Mouse (Mus musculus) urinary bladder, adult 18-20 months (tissue): Measurements from ENCODE around the gene Irf3.

Experiments used
- DNase-seq, 2 experiments: peaks; one replicate each; pipeline ENCODE4 v3.0.0; 2022; ENCODE audit warnings: low spot score in 2 of 2, mixed read lengths in 2 of 2

The Irf3 gene

DNA sequence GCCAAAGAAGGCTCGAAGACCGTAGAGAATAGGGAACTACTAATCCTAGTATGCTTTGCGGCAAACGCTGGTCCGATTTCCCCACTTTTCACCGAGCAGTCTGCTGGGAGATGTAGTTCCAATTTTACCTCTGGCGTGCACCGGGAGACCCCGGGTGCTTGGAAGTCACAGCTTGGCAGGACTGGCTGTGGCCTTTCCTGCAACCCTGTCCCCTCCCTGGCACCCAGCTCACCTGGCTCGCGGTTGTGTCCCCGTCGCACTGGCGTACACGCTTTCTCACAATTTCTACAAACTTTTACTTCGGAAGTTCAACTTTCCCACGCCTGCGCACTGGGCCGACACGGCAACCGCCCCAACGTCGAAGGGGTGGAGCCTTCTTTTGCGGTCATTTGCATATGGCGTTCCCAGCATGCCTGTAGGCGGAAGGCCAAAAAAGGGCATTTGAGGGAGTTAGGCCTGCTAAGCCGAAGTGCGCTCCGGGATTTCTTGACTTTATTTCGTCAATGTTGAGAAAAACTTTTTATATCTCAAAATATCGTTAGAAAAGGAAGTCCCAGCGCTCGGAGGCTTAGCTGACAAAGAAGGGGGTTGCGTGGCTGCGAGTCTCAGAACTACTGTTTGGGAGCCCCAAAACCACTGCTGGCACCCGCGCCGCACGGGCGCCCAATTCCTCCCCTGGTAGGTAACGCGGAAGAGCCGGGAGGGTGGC, at the start of gene Irf3:
Irf3 (plus strand) TSS at position 418 of the 709 bp plus-strand sequence.
- DNase-seq = peak; percentile 93 to 96

DNA sequence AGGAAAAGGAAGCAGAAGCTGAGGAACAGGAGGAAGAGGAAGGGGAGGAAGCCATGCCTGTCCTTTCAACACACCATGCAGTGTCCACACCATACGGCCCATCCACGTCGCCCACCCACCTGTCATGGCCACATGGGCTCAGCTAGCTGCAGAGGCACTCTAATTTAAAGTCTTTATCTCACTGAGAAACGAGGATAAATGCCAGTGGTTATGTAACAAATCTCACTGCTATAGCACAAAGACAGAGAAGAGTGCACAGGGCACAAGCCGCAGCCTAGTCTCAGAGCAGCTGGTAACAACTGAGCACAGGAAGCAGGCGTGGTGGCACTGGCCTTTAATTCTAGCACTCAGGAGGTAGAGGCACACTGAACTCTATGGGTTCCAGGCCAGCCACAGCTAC, 47.5 kb upstream of the Irf3 start:
- DNase-seq = no peak

DNA sequence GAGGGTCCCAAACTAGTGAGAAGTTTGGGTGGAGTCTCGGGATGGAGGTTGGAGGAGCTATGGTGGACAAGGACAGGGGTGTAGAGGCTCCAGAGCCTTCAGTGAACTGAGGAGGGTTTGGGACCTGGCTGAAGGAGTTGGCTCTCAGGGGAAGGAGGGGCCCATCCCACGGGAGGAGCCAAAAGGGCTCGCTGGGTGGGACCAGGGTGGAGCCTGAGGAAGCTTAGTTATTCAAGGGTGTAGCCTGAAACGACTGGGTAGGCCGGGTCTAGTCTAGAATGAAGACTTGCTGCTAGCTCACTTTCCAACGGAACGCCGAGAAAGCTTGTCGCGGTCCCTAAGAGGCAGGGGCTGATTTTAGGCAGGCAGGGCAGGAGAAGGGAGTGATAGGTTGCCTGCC, 45.5 kb upstream of the Irf3 start:
- DNase-seq = peak; percentile 76 to 83

DNA sequence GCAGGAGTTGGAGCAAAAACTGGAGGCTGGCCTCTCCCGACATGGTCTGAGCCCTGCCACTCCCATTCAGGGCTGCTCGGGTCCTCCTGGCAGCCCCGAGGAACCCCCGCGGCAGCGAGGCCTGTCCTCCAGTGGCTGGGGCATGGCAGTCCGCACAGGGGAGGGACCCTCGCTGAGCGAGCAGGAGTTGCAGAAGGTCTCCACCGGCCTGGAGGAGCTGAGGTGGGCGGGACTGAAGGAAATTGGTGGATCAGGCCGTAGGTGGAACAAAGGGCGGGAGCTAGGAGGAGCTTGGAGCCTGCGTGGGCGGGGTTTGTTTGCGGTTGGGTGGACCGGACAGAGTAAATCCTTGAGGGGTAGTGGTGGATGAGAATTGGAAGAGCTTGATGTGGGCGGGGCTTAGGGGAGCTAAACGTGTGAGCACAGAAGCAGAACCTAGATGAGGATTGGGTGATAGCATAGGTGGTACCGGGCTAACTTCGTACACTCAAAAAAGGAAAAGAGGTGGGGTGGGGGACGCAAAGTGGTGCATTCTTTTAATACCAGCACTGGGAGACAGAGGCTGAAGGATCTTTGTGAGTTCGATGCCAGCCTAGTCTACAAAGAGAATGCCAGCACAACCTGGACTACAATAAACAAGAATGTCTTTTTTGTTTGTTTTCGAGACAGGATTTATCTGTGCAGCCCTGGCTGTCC, 44.7 kb upstream of the Irf3 start:
- peak; percentile 92 for DNase-seq

DNA sequence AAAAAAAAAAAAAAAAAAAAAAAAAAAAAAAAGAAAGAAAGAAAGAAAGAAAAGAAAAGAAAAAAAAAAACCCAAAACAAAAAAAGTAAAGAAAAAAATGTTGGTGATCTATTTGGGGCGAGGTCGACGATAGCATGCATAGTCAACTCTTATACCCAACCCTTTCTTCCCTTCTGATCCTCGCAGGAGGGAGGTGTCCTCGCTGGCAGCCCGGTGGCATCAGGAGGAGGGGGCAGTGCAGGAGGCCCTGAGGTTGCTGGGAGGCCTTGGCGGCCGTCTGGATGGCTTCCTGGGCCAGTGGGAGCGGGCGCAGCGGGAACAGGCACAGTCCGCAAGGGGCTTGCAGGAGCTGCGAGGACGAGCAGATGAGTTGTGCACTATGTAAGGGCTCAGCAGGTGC, 43.9 kb upstream of the Irf3 start:
- no peak for DNase-seq

DNA sequence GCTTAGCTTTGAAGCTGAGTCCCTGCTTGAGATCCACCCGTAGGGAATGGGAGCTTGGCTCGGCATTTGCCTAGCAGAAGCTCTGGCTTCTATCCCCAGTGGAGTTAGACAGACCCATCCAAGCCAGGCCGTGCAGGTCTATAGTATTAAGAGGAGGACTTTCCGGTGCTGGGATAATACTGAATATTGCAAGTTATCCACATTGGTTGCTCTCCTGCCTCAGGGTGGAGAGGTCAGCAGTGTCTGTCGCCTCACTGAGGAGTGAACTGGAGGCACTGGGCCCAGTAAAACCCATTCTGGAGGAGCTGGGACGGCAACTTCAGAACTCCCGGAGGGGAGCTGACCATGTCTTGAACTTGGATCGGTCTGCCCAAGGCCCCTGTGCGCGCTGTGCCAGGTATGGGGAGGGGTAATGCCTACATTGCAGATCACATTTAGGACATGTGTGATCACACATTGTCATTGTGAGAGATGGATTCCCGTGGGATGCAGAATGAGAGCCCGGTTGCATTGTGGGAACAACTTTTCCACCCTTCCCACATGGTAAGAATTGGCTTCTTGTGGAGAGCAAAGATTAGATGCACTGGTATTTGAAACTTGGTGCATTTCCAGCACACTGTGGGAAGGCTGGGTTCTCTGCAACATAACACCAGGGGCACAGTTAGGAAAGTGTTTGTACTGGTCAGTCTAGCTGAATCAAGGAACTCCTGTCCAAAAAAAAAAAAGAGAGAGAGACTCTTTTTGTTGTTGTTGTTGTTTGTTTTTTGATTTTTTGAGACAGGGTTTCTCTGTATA, 43.2 kb upstream of the Irf3 start:
- DNase-seq = no peak

DNA sequence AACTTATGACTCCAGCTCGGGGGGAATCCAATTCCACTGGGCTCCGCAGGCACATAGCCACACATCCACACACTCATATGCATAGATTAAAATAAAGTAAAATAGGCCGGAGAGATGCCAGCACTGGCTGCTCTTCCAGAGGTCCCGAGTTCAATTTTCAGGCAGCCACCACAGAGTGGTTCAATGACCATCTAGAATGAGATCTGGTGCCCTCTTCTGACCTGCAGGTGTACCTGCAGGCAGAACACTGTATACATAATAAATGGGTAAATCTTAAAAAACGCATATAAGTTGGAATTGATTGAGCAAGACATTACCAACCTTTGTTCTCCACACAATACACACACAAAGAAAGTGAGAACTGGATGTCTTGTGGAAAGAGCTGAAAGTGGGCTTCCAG, 41.8 kb upstream of the Irf3 start:
- no peak for DNase-seq

DNA sequence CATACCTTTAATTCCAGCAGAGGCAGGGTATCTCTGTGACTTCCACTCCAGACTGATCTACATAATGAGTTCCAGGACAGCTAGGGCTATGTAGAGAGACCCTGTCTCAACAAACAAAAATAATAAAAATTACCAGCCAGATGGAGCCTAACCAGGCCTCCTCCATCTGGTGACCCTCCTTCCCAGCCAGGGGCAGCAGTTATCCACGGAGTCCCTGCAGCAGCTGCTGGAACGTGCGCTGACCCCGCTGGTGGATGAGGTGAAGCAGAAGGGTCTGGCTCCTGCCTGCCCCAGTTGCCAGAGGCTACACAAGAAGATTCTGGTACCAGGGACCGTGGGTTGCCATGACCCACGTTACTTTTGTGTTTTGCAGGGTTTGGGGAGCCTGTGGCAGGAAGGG, 41.2 kb upstream of the Irf3 start:
- no peak for DNase-seq

DNA sequence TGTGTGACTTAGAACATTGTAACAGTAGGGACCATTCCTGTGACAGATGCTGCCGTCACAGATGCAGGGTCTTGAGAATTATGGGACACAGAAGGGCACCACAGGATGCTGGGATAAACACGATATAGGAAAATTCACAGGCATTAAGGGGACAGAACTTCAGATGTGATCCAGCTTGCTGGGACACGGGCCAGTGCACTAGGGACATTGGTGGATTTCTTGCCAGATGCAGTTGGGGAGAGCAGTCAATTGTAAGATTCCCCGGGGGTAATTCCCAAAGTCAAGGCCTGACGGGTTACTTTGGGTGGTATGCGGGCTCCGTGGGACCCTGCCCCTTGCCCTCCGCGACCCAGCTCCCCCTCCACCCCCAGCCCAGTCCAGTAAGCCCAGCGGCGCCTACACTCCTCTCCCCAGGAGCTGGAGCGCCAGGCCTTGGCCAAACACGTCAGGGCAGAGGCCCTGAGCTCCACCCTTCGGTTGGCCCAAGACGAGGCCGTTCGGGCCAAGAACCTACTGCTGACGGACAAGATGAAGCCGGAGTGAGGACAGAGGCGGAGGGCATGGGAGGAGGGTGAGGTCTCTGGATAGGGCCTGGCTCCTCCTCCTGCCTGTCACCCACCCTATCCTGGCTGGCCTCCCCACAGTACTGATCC, 40.1 kb upstream of the Irf3 start:
- peak in 1 of 2 experiments; percentile 74 for DNase-seq

DNA sequence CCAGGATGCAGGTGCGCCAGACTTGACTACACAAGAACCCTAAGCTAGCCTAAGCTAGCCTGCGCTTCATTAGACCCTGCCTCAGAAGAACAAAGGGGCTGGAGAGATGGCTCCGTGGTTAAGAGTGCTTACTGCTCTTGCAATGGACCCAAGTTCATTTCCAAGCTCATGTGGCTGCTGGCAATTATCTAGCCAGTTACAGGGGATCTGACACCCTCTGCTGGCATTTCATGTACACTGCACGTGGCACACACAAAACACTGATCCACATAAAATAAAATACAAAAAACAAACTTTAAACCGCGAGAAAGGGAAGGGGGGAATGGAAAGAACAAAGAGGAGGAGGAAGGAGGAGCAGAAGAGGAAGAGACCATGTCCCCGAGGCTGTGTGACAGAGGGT, 39.2 kb upstream of the Irf3 start:
- no peak for DNase-seq

DNA sequence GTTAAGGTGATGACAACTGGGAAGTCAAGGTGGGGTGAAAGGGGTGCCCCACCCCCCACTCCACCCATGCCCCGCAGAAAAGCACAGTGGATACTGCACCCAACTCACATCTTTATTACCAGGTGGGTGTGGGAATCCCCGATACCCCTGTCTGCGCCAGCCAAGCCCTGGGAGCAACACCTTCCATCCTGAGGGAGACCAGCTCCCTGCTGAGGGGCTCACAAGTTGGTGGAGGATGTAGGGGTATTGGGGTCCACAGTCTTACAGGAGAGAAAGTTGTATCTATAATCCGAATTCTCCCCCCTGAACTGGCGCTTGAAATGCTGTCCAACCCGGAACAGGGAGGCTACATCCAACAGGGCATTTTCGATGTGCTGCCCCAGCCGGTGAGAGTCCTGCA, 38.2 kb upstream of the Irf3 start:
- DNase-seq = no peak

DNA sequence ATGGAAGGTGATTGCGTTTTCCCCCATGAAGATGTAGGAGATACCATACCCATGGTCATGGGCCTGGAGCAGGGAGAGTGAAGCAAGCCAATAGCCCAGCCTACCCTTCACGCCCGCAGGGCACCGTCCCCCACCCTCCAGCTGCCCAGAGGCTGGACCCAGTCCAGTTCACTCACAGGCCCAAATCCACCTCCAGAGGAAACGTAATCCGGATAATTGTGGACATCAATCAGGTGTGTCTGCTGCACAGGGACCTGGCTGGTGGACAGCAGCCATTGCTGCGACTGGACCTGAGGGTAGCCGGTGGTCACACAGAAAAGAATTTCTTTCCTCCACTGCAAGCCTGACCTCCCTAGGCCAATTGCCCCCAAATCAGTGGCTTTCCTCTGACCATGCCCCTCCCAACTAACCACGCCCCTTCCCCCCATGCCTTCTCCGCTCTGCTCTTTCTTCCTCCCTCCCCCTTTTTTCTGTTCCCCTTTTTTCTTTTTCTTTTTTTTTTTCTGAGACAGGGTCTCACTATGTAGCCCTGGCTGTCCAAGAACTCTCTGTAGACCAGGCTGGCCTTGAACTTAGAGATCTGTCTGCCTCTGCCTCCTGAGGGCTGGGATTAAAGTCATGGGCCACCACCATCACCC, 37.5 kb upstream of the Irf3 start:
- no peak for DNase-seq

DNA sequence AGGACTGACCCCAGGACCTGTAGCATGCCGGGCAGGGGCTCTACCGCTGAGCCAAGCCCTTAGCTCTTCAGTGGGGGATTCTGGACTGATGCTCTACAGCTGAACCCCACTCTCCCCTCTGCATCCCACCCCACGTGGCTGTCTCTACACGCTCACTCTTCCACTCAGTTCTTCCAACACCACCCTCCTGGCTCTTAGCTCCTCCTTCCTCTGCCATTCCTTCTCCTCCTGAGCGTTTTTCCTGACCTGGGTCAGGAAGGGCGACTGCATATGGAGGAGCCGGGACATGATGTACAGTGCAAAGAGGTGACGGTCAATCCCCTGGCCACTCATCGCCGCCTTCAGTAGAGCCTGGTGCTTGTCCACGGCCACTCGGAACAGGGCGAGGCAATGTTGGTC, 36.9 kb upstream of the Irf3 start:
- no peak for DNase-seq

DNA sequence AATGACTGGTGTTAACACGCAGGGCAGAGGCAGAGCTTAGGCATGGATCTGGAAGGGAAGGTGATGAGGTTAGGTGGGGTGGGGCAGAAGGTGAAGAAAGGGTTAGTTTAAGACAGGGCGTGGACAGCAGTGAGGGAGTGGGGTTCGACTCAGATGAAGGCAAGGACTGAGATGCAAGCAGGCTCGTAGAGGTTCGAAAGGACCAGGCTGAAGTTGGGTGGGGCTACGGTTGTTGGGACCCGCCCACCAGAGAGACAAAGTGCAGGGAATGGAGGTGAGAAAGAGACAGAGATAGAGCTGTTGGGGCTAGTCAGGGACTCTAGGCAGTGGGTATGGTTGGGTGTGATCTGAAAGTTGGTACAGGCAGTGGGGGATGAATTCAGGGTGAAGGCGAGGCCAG, 35.1 kb upstream of the Irf3 start:
- no peak for DNase-seq

DNA sequence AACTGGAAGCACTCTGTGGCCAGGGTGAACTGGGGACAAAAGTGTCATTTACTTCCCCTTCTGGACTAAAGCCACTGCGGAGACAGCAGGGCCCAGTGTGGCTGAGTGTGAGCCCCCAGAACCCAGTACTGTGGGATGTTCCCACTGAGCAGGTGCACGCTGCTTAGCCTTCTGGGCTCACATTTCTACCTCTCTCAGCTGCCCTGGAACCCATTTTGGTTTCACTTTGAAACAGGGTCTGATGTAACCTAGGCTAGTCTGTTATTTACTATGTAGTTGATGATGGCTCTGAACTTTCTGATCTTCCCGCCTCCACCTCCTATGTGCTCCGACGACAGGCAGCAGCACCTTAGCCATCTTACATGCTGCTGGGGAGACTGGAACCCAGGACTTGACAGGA, 34.6 kb upstream of the Irf3 start:
- DNase-seq = no peak

DNA sequence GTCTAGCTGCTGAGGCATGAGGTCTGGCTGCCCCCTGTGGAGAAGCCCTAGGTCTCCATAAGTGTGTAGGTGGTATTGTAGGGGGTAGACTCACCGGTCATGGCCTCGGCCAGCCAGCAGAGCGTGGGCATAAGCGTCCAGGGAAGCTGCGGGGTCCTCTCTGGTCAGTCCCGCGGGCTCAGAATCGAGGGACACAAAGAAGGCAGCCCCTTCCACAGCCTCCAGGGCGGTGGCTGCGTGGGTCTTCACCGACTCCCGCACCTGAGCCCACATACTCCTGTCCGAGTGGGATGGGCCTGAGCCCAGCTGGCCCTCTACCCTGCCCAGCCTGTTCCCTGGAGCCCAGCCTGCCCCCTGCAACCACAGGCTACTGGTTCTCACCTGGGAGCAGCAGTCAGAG, 32.5 kb upstream of the Irf3 start:
- no peak for DNase-seq

DNA sequence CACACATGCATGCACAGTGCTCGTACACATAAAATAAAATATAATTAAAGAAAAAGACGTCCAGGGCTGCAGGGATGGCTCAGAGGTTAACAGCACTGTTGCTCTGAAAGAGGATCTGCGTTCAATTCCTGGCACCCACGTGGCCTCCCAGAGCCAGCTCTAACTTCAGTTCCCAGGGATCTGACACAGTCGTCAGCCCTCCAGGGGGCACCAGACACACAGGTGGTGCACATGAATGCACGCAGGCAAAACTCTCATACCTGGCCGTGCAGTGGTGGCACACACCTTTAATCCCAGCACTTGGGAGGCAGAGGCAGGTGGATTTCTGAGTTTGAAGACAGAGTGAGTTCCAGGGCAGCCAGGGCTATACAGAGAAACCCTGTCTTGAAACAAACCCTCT, 31.5 kb upstream of the Irf3 start:
- DNase-seq = no peak

DNA sequence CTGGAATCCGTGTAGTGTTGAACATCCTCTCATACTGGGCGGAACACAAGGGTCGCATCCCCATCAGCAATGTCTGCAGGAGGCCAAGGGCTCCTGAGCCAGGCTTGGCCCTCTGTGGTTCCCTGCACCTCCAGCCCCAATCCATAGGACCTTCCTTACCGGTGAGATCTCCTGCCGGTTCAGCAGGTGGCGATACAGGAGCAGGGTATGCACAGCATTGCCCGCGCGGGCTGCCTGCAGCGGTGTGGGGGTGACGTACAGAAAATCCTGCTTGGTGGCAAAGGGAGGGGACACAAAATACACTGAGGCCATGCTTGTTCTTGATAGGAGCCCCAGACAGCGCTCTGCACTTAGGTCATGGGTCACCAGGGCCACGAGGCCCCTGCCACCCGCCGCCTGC, 30.8 kb upstream of the Irf3 start:
- DNase-seq = no peak

DNA sequence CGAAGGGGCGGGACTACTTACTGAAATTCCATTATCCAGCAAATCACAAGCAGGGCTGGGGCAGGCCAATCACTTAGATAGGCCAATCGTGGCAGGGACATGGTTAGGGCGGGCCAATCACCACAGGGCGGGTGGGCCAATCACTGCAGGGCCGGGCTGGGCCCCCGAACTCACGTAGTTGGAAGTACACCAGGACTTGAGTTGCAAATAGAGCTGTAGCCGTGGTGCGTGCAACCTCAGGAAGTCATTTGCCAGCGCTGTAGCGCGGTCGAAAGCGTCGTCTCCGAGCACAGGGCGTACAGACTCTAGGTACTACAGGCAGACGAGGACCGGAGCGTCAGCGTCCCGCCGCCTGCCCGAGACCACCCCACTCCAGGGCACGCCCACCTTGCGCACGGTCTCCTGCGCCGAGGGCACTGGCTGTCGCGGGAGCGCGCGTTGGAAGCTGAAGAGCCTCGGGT, 27.2 kb upstream of the Irf3 start:
- peak; percentile 78 to 79 for DNase-seq

DNA sequence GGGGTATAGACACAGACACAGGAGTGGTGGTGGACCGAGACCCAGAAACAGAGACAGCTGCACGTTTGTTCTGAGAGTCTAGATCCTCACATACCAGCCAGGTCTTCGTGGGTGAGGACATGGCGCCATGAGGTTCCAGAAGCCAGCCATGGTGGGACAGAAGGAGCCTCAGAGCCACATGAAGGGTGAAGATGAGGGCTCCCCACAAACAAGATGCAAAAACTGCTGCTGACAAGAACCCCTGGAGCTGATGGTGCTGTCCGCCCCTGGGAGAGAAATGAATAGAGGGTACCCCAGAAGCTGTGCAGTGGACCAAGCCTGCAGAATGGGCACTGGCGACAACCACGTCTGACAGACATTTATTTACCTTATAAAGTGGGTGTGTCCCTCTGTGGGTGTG, 26.3 kb upstream of the Irf3 start:
- no peak for DNase-seq

DNA sequence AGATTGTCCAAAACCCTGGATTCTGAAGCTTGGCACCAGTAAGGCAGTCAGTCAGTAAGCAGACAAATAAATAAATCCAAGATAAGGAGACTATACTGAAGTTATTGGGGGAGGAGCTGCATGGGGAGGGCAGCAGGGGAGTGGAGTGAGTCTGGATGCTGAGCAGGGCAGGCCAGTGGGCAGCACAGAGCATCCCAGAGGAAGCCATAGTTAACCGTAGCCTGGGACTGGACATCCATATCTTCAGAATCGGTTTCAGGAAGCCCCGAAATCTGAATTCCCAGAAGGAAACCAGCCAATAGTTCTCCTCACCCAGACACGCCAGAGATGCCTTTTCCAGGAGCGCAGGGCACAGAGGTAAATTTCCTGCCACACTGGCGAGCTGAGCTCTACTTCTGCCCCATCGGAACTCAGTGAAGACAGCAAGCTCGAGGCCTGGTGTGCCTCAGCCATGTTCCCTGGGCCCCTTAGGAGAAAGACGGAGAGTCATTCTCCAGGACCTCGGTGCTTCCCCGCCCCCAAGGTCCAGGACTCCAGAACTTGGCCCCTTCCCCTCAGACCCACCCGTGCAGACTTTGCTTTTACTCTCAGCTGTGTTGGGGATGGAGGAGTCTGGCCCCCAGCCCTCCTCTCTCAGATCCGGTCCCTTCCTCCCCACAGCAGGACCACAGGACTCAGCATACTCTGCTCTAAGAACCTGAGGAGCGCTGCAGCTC, 23.9 kb upstream of the Irf3 start:
- no peak for DNase-seq
